Mouse (Mus musculus) spleen, adult 2 months (tissue): ENCODE measurements around the gene Cd300e. TPM values are rescaled to one million over a fixed set of nuclear protein-coding genes. Genes with fewer than 3 reads are reported as not detected.

Source experiments
- DNase-seq, 2 experiments: peaks; one replicate each; pipeline versions ENCODE4 v3.0.0 to v3.0.0-alpha.2; 2012 to 2021; ENCODE audit warnings: low spot score in 2 of 2, low read depth in 1 of 2
- H3K27ac ChIP-seq: fragments of 200-500 bp; 2 replicates; pipeline ENCODE4 v1.5.1; 2012; ENCODE audit warnings: low read length, inconsistent platforms; ENCODE audit not compliant: insufficient read depth
- H3K27me3 ChIP-seq: fragments of 200-500 bp; 2 replicates; pipeline ENCODE4 v1.6.1; 2012; ENCODE audit warnings: mild to moderate bottlenecking, moderate library complexity, low read length, inconsistent platforms; ENCODE audit not compliant: control insufficient read depth, insufficient read depth
- H3K36me3 ChIP-seq: fragments of 200-500 bp; 2 replicates; pipeline ENCODE4 v1.6.1; 2012; ENCODE audit warnings: mild to moderate bottlenecking, low read length, inconsistent platforms; ENCODE audit not compliant: control insufficient read depth, insufficient read depth
- H3K4me1 ChIP-seq: fragments of 200-500 bp; 2 replicates; pipeline ENCODE4 v1.6.1; 2011; ENCODE audit warnings: inconsistent platforms; ENCODE audit not compliant: control insufficient read depth, insufficient read depth, insufficient read length
- H3K4me3 ChIP-seq: fragments of 200-500 bp; 2 replicates; pipeline ENCODE4 v1.5.1; 2011; ENCODE audit warnings: mild to moderate bottlenecking, inconsistent platforms; ENCODE audit not compliant: insufficient read depth, insufficient read length; ENCODE audit errors: extremely low read depth
- CTCF ChIP-seq: fragments of 200-500 bp; IDR thresholded peaks from 2 replicates; pipeline ENCODE4 v1.5.1; 2011; ENCODE audit warnings: mild to moderate bottlenecking, inconsistent platforms; ENCODE audit not compliant: insufficient read depth, insufficient read length, insufficient replicate concordance; ENCODE audit errors: extremely low read depth
- POLR2A ChIP-seq: fragments of 200-500 bp; IDR thresholded peaks from 2 replicates; pipeline ENCODE4 v1.6.1; 2011; ENCODE audit warnings: low read depth, low read length, inconsistent platforms
- WGBS: fragments of 180-500 bp; shearing (Covaris S2); methylation state at CpG from one replicate; pipeline ENCODE4 v1.1.7; 2018; 5-methylcytosine and 5-hydroxymethylcytosine counted together
- polyA plus RNA-seq: library from polyadenylated mRNA; depleted of rRNA; stranded (reverse); fragments of >200 nt; gene quantifications from 2 replicates; pipeline ENCODE4 v1.2.3, GENCODE M21; 2012; rRNA removed

The Cd300e gene
- polyA plus RNA-seq, 1 experiment, result 4.7 TPM

DNA sequence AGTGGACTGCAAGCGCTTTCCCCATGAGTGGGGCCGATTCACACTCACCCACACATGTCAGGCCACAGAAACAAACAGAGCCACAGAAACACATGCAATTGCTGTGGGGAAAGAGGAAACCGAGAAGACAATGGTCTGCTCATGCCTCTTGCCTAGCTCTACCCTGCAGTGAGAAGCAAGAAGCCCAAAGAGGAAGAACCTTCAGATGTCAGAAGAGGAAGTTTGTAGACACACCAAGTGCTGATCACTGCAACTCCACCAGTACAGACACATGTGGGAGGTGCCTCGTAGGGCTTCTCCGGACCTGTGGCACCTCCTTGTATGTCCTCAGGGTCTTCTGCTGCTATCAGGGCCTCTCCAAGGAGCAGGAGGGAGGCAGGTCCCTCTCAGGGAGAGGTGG is 57.9 kb downstream of the Cd300e start:
- WGBS, result 18% methylated on average over 5 of the region's 5 CpGs
- no peak for DNase-seq
- Histone ChIP-seq H3K27ac (peak overlapping the region; percentile 72), H3K36me3 (no peaks in the 10 kb centered on the region), H3K4me3 (no peak overlapping the region), H3K4me1 (no peaks in the 10 kb centered on the region; the same call in 1 of the 2 replicates), H3K27me3 (no peaks in the 10 kb centered on the region)
- TF ChIP-seq CTCF, result no peak
- no peak for TF ChIP-seq POLR2A

Other genes starting within 250 kb of the Cd300e start
- gene Gprc5c, start 211.0 kb downstream of the Cd300e start, polyA plus RNA-seq, result 9.3 and 9.5 TPM in 2 replicates
- gene Cd300a, start 172.1 kb downstream of the Cd300e start, polyA plus RNA-seq, result 11.6 and 12.5 TPM in 2 replicates
- 3.1 and 5.3 TPM in 2 replicates for gene Cd300lb, start 127.8 kb downstream of the Cd300e start, polyA plus RNA-seq
- gene Cd300c, start 93.0 kb downstream of the Cd300e start, polyA plus RNA-seq, result 5.8 and 10.8 TPM in 2 replicates
- 3.3 and 5.5 TPM in 2 replicates for gene Cd300ld, start 72.3 kb downstream of the Cd300e start, polyA plus RNA-seq
- gene Cd300c2, start 60.3 kb downstream of the Cd300e start, polyA plus RNA-seq, result 26.0 and 32.8 TPM in 2 replicates
- 0.20 and 0.27 TPM in 2 replicates for gene Cd300ld2, start 46.0 kb downstream of the Cd300e start, polyA plus RNA-seq
- 0.93 and 1.3 TPM in 2 replicates for gene Cd300ld4, start 35.2 kb downstream of the Cd300e start, polyA plus RNA-seq
- 2.3 and 5.5 TPM in 2 replicates for gene Cd300ld5, start 24.4 kb downstream of the Cd300e start, polyA plus RNA-seq
- gene Cd300ld3, start 13.8 kb downstream of the Cd300e start, polyA plus RNA-seq, result 13.1 and 29.1 TPM in 2 replicates
- 7.8 and 7.9 TPM in 2 replicates for gene Rab37, start 29.3 kb upstream of the Cd300e start, polyA plus RNA-seq
- gene Cd300lf, start 71.8 kb upstream of the Cd300e start, polyA plus RNA-seq, result 24.7 and 31.4 TPM in 2 replicates
- gene Slc9a3r1, start 101.2 kb upstream of the Cd300e start, polyA plus RNA-seq, result 51.5 and 63.7 TPM in 2 replicates
- gene Tmem104, start 125.3 kb upstream of the Cd300e start, polyA plus RNA-seq, result 16.3 and 16.5 TPM in 2 replicates
- 12.3 and 12.5 TPM in 2 replicates for gene Nat9, start 125.7 kb upstream of the Cd300e start, polyA plus RNA-seq
- 9.5 and 13.7 TPM in 2 replicates for gene Grin2c, start 205.1 kb upstream of the Cd300e start, polyA plus RNA-seq
- gene Fdxr, start 214.9 kb upstream of the Cd300e start, polyA plus RNA-seq, result 18.7 and 24.6 TPM in 2 replicates
- 1.1 TPM in 2 replicates for gene Fads6, start 235.5 kb upstream of the Cd300e start, polyA plus RNA-seq
- not detected in 2 replicates for gene Otop2, start 245.0 kb upstream of the Cd300e start, polyA plus RNA-seq